Mouse (Mus musculus): ENCODE data around the gene Gm2035.
"Not testable (repeated sequence)": the region's sequence is repeated elsewhere in the genome, so short reads cannot be mapped to it uniquely, and the experiment has no call there.

Gene Gm2035

DNA sequence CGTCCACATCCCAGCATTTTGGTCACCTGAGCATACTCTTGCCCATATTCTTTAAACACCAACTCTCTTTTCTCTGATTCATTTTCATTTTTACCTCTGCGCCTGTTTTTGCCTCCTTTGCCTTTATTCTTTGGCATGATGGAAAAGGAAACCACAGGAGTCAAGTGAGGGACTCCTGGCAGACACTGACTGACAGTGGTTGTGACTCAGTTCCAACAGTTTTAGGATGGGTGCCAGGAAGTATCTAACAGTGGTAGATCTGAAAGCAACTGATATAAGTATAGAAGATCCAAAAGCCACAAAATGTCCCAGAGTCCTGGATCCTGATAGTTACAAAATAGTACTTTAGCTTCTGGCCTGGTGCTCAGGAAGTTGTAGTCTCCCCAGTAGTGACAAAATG, at the start of gene Gm2035:
TSS of gene Gm2035 (minus strand) at position 137 of the 400 bp plus-strand sequence.
- not testable (repeated sequence) for ATAC-seq (ENCODE audit: low TSS enrichment)

DNA sequence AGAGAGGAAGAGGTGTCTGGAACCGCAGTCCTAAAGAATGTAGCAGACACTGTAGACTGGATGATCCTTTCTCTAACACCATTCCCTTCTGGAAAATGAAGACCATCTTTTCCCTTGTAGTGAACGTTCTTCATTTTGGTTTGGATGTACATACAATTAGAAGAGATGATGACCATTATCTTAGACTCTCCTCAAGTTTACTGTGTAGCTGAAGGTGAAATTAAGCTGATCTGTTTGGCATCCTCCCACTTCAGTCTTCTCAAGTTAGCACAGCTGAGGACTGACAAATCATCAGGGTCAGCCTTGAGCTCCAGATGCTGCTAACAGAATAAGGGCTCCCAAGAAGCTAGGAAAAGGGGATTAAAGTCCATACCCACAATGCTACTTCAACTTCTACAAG, 34.1 kb upstream of the Gm2035 start, which contains the start of gene Gm2042:
TSS of gene Gm2042 (plus strand) at position 301 of the 400 bp plus-strand sequence.
- ATAC-seq (ENCODE audit: low TSS enrichment) = not testable (repeated sequence)

DNA sequence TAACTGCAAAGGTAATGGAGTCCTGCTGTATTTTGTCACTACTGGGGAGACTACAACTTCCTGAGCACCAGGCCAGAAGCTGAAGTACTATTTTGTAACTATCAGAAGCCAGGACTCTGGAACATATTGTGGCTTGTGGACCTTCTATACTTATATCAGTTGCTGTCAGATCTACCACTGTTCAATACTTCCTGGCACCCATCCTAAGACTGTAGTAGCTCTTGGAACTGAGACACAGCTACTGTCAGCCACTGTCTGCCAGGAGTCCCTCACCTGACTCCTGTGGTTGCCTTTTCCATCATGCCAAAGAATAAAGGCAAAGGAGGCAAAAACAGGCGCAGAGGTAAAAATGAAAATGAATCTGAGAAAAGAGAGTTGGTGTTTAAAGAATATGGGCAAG, 24.6 kb downstream of the Gm2035 start, which contains the start of gene Gm2022:
TSS of gene Gm2022 (plus strand) at position 301 of the 400 bp plus-strand sequence.
- not testable (repeated sequence) for ATAC-seq (ENCODE audit: low TSS enrichment)

DNA sequence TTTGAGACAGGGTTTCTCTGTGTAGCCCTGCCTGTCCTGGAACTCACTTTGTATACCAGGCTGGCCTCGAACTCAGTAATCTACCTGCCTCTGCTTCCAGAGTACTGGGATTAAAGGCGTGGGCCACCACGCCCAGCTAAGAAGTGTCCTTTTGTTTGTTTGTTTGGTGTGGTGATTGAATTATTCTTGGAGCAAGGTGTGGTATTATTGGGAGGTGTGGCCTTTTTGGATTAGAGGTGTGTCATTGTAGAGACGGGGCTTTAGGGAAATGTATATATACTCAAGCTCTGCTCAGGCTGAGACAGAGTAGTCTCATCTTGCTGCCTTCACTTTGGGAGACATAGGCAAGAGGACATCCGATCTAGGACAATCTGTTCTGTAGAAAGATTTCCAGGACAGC, 45.9 kb downstream of the Gm2035 start, which contains the start of gene Gm2016:
TSS of gene Gm2016 (plus strand) at position 301 of the 400 bp plus-strand sequence.
- not testable (repeated sequence) for ATAC-seq (ENCODE audit: low TSS enrichment)

All from frontal cortex, adult (tissue).